Mouse (Mus musculus) left cerebral cortex, adult 8-10 months (tissue): ENCODE measurements around the gene Trpm3. TPM values are rescaled to one million over a fixed set of nuclear protein-coding genes. Genes with fewer than 3 reads are reported as not detected.

Source experiments
- DNase-seq, 2 experiments: peaks; one replicate each; pipeline ENCODE4 v3.0.0; 2022; ENCODE audit warnings: low spot score in 2 of 2
- total RNA-seq, 4 experiments: library from RNA; stranded (reverse); gene quantifications; 2 replicates each; pipeline ENCODE4 v1.2.4; 2022

Trpm3 gene
- total RNA-seq, 4 experiments from 2014 or later = 37.1 to 49.8 (median 43.3) TPM

DNA sequence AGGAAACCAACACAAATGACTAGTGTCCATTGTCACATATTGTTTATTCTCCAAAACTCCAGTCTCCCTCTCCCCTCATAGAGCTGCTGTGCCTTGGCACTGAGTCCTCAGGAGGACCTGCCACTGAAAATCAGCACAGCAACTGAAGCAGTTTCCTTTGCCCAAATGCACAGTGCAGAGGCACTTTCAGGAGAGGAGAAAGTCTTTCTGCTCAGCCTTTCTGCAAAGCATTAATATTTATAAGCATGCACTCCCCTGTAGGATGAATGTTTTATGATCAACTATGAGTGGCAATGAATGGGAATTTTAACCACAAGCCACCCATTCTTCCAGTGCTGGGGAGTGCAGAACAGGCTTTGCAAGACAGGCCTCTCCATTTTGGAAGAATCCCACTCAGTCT, 592.1 kb downstream of the Trpm3 start:
- no peak for DNase-seq

GRCm38 (mm10) chr19:22736870-22737269, 598.0 kb downstream of the Trpm3 start:
- no peak for DNase-seq

GRCm38 (mm10) chr19:22739240-22739639, 600.4 kb downstream of the Trpm3 start:
- DNase-seq = no peak

- peak in 1 of 2 experiments; percentile 49 for DNase-seq
These were observed 614.5 kb downstream of the Trpm3 start for GRCm38 (mm10) chr19:22753311-22753809.

GRCm38 (mm10) chr19:22754071-22754470, 615.2 kb downstream of the Trpm3 start:
- no peak for DNase-seq

- no peak for DNase-seq
These were observed 615.7 kb downstream of the Trpm3 start for GRCm38 (mm10) chr19:22754498-22754897.

DNA sequence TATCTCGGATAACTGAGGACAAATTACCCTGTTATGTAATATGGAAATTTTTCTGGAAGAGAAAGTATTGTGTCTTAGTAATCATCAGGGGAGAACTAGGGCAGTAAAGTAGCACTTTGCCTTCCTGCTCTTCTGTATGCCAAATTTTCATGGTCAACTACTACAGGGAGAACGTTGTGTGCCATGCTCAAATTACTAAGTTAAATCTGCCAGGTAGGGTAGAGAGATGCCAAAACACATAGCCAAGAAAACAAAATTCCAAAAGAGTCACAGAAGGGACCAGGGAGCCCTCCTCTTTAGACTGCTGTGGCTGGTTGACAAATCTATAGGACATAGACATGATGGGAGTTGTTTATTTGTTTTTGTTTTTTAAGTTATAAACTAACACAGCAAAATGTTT, 619.6 kb downstream of the Trpm3 start:
- no peak for DNase-seq

DNA sequence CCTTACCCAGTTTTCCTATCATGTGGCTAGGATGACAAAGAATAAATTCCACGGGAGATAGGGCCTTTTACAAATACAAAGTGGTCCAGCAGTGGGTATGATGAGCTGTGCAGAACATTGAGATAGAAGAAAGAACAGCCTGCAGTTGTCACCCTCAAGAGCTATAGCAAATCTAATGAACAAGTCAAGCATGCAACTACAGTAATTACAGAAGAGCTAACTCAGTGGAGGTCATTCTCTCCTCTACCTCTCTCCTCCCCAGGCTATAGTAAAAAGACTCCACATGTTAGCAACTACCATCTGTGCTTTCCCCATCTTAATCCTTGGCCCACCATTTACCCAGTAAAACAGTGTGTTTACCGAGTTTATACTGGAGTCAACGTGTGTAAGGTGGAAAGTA, 629.4 kb downstream of the Trpm3 start:
- no peak for DNase-seq

- no peak for DNase-seq
These were observed 636.4 kb downstream of the Trpm3 start for GRCm38 (mm10) chr19:22775191-22775695.

DNA sequence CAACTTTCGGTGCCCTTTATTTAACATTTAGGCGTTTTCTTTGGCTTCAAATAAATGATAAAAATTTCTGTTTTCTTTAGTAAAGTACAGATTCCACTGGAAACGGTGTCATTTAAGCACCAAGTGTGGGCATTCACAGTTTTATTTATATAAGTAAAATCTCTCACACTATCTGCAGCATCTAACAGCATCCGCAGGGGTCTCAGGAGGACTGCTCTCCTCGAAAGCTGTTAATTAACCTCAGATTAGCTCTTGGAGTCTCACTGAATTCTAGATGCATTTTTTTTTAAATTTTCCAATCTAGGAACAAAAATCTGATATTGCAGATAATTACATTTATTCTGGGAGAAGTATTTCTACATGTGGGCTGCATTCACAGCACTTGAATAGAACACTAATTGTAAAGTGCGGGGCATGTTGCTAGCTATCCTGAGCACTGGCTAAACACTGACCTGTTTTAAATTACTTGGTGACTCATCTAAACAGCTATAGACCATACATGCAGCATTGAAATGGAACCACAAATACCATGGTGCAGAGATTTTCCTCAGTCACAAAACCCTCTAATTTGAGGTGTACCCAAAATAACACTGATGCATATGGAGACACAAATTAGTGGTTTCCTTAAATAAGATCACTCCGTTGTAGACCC, 641.5 kb downstream of the Trpm3 start:
- peak in 1 of 2 experiments; percentile 20 for DNase-seq

- peak in 1 of 2 experiments; percentile 15 for DNase-seq
These were observed 642.7 kb downstream of the Trpm3 start for GRCm38 (mm10) chr19:22781579-22781978.

DNA sequence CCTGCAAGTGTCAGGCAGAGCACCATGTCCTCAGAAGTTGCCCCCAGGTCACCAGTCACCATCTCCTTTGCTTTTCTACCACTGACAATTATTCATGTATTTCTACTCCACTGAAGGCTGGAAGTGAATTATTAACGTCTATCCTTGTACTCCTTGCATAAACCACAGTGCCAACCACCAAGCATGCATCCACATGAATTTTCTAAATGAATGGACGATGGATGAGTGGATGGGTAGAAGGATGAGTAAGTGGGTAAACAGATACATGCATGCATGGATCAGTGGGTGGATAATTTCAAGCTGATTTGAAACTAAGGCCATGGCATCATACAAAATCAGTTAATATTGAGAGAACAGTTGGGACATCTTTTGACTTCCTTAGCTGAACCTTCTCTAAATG, 644.9 kb downstream of the Trpm3 start:
- DNase-seq = no peak

DNA sequence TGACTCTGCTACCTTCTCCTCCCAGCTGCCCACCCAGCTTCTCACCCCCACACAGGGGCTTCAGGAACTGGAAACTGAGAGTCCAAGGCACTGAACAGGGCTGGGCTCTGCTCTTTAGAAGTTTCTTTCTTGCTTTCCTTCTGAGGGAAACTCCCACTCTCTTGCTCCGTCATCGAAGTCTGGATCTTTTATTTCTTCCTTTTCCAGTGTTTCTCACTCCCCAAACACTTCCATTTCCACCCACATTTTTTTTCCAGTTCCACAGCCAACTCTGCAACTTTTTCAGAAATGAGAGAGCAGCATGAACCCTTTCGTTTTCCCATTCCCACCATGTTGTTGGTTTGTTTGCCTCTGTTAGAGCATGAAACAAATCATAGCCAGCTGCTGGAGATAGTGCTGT, 650.9 kb downstream of the Trpm3 start:
- no peak for DNase-seq

DNA sequence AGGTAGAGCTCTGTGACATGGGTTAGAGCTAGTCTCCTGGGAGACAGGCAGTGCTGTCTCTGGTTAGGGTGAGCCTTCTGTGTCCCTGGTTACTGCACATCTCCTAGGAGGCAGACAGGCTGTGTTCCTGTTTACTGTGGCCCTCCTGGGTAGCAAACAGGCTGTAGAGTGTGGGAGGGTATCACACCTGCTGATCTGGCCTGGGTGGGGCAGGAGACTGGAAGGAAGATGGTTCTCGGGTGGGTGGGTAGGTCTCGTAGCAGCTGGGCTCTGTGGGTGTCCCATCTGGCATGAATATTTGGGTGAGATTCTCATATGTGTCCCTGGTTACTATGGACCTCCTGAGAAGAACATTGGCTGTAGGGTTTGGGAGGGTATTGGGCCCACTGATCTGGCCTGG, 658.1 kb downstream of the Trpm3 start:
- DNase-seq = no peak

DNA sequence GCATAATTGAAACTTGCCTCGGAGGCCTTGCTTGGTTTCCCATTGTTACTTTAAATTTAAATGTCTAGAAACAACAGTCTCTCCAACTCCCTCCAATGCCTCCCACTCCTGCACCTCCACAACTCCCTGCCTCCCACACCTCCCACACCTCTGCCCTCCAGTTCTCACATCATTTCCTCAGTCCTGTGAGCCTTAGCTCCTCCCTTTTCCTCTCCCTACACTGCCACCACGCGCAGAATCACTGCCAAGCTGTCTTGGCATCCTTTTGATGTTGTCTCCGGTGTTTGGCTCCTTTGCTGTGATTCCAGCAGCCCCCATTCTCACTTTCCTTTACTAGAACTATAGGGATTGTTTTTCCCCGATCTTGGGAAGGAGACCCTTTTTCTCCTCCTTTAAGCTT, 661.6 kb downstream of the Trpm3 start:
- DNase-seq = peak in 1 of 2 experiments; percentile 18

DNA sequence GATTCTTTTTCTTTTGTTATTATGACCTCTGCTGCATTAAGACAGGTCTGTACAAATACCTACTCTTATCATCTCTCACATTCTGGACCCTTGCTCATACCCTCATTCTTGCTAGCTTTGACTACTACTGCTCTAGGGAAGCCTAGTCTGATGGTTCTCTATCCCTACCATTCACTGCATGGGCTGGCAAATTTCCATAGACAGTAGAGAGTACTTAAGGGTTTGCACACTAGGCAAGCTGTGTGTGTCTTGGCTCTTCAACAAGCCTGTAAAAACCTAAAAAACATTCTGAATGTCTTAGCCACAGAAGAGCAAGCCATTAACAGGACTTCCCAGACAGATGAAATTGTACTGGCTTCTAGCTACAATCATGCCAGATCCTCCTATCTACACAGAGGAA, 664.5 kb downstream of the Trpm3 start:
- no peak for DNase-seq

GRCm38 (mm10) chr19:22804311-22804710, 665.5 kb downstream of the Trpm3 start:
- DNase-seq = no peak

GRCm38 (mm10) chr19:22810247-22810646, 671.4 kb downstream of the Trpm3 start:
- no peak for DNase-seq

DNA sequence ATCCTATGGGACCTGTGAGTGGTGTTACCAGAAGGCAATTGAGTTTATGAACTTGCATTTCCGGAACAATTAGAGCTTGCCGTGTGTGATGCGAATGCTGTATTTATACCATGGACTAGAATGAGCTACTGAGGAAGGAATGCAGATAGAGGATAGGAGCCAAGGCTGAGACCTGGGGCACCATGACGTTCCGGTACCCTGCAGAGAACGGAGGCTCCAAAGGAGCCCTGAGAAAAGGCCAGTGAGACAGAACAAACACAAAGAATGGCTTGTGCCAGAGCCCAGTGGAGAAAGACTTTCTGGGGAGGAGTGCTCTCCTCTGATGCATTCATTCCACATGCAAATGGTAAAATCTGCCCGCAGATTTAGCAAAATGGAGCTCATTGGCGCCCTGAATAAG, 682.9 kb downstream of the Trpm3 start:
- no peak for DNase-seq

DNA sequence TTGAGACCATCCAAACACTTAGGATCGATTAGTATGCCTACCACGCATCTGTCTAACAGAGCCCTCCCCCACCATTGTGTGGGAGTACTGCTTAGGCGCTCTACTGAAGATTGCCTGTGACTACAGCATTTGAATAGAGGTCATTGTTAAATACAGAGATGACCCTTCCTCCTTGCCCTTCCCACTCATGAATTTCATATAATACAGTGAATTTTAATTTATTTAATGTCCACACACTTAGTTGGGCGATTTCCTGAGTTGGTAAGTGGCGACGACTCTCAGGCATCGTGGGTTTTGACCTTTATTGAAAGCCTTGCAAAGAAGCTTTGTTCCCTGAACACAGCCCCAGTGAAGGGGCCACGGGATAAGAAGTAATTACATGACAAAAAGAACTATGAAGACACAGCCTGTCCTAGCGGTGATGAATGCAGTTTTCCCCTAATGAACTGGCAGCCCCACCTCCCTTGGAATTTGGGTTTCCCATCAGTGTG, 684.7 kb downstream of the Trpm3 start:
- no peak for DNase-seq

- no peak for DNase-seq
These were observed 687.0 kb downstream of the Trpm3 start for GRCm38 (mm10) chr19:22825812-22826211.

- no peak for DNase-seq
These were observed 689.4 kb downstream of the Trpm3 start for GRCm38 (mm10) chr19:22828198-22828742.
